19 mouse cellular contexts compared by ENCODE assay signal in genomic region chr8:124462192-124462591, GRCm38 (mm10). TPM values are rescaled to one million over a fixed set of nuclear protein-coding genes. Genes with fewer than 3 reads are reported as not detected.
"Had no signal": no experiment of that assay in that cellular context is flagged by ENCODE, and none has a peak within 500 bp of the region (broad histone marks: within the 10 kb centered on the region; RNA-seq: fewer than 3 reads in every experiment).

No protein-coding gene starts in this region.

- H3K36me3 ChIP-seq: kidney, embryonic 15.5 days; limb, embryonic 15.5 days; liver, embryonic 12.5 days; midbrain, embryonic 15.5 days; neural tube, embryonic 13.5 days; stomach, embryonic 15.5 days had no signal

- H3K9me3 ChIP-seq: kidney, embryonic 15.5 days; limb, embryonic 15.5 days; liver, embryonic 12.5 days; megakaryocyte, embryonic 14.5 days; midbrain, embryonic 15.5 days; neural tube, embryonic 13.5 days; stomach, embryonic 15.5 days had no signal

- H3K4me2 ChIP-seq: kidney, embryonic 15.5 days; limb, embryonic 15.5 days; liver, embryonic 12.5 days; lung, embryonic 14.5 days; midbrain, embryonic 11.5 days; midbrain, embryonic 15.5 days; neural tube, embryonic 13.5 days; stomach, embryonic 15.5 days had no signal

- H3K4me1 ChIP-seq: kidney, embryonic 15.5 days; limb, embryonic 15.5 days; liver, embryonic 12.5 days; megakaryocyte, embryonic 14.5 days; stomach, embryonic 15.5 days had no signal

- ATAC-seq: intestine, embryonic 16.5 days; liver, embryonic 12.5 days; midbrain, embryonic 15.5 days had no signal

- H3K27me3 ChIP-seq: liver, embryonic 12.5 days; midbrain, embryonic 15.5 days; neural tube, embryonic 13.5 days; stomach, embryonic 15.5 days had no signal

- H3K9ac ChIP-seq: kidney, embryonic 15.5 days; limb, embryonic 15.5 days; liver, embryonic 12.5 days; lung, embryonic 14.5 days; midbrain, embryonic 15.5 days; neural tube, embryonic 13.5 days; stomach, embryonic 15.5 days had no signal

- H3K27ac ChIP-seq: kidney, embryonic 15.5 days; limb, embryonic 15.5 days; liver, embryonic 12.5 days; macrophage; midbrain, embryonic 15.5 days; neural tube, embryonic 13.5 days; stomach, embryonic 15.5 days had no signal

- H3K4me3 ChIP-seq: kidney, embryonic 15.5 days; limb, embryonic 15.5 days; liver, embryonic 12.5 days; megakaryocyte, embryonic 14.5 days; midbrain, embryonic 15.5 days; neural tube, embryonic 13.5 days; stomach, embryonic 15.5 days had no signal

- DNase-seq: kidney, adult 2 months; kidney, postnatal 14 days; layer of hippocampus, adult 9-11 months; layer of hippocampus, postnatal 36 days; lung, embryonic 14.5 days; lung, postnatal 14 days; thymus, adult 2 months; thymus, postnatal 36 days had no signal

RNA-seq across cellular contexts. Expression of gene Pgbd5, which starts 22.7 kb away (rescaled TPM):
- total RNA-seq: monocyte, adult 5-6 weeks had no signal
